Mouse (Mus musculus) midbrain, embryonic 16.5 days (tissue): ENCODE data around the gene Gng12. TPM values are rescaled to one million over a fixed set of nuclear protein-coding genes. Genes with fewer than 3 reads are reported as not detected.

ENCODE experiments used
- ATAC-seq: fragments of 200-750 bp; cut with Nextera tagmentation; 2 replicates; pipeline ENCODE4 v1.8.0; 2017; ENCODE audit warnings: moderate TSS enrichment
- H3K27ac ChIP-seq: fragments of 300-500 bp; sonication (generic); 2 replicates; pipeline ENCODE4 v1.5.1; 2014; ENCODE audit warnings: mild to moderate bottlenecking, low read length, mixed read lengths
- H3K27me3 ChIP-seq: fragments of 300-500 bp; sonication (generic); 2 replicates; pipeline ENCODE4 v1.6.1; 2014; ENCODE audit warnings: low read depth, low read length, mixed read lengths; ENCODE audit not compliant: control insufficient read depth, insufficient read depth
- H3K36me3 ChIP-seq: fragments of 300-500 bp; sonication (generic); 2 replicates; pipeline ENCODE4 v1.6.1; 2014; ENCODE audit warnings: mild to moderate bottlenecking, low read length, moderate library complexity, mixed read lengths; ENCODE audit not compliant: control insufficient read depth, insufficient read depth
- H3K4me1 ChIP-seq: fragments of 300-500 bp; sonication (generic); 2 replicates; pipeline ENCODE4 v1.6.1; 2014; ENCODE audit warnings: mild to moderate bottlenecking, low read length, mixed read lengths; ENCODE audit not compliant: control insufficient read depth, insufficient read depth
- H3K4me2 ChIP-seq: fragments of 300-500 bp; sonication (generic); 2 replicates; pipeline ENCODE4 v1.6.1; 2014; ENCODE audit warnings: mild to moderate bottlenecking, low read length, mixed read lengths
- H3K4me3 ChIP-seq: fragments of 300-500 bp; sonication (generic); 2 replicates; pipeline ENCODE4 v1.5.1; 2014; ENCODE audit warnings: low read depth, mild to moderate bottlenecking, low read length, moderate library complexity, mixed read lengths
- H3K9ac ChIP-seq: fragments of 300-500 bp; sonication (generic); 2 replicates; pipeline ENCODE4 v1.6.1; 2014; ENCODE audit warnings: low read depth, low read length, mixed read lengths
- H3K9me3 ChIP-seq: fragments of 300-500 bp; sonication (generic); replicated peaks from 2 replicates; pipeline ENCODE4 v1.6.1; 2014; ENCODE audit warnings: mild to moderate bottlenecking, low read length, mixed read lengths; ENCODE audit not compliant: control insufficient read depth, poor library complexity, severe bottlenecking
- WGBS: fragments of 180-500 bp; shearing (Covaris S2); extraction: QIAGEN DNeasy Blood & Tissue Kit; methylation state at CpG from one replicate; pipeline ENCODE4 v1.1.7; 2014; 5-methylcytosine and 5-hydroxymethylcytosine counted together
- polyA plus RNA-seq: library from polyadenylated mRNA; unstranded; fragments of >200 nt; fragmentation: Nextera tagmentation; extraction: Ambion mirVana; gene quantifications from 2 replicates; pipeline ENCODE4 v1.2.1, GENCODE M21; 2015

Gng12 gene
- polyA plus RNA-seq, 1 experiment from 2014 or later: 43.1 TPM

DNA sequence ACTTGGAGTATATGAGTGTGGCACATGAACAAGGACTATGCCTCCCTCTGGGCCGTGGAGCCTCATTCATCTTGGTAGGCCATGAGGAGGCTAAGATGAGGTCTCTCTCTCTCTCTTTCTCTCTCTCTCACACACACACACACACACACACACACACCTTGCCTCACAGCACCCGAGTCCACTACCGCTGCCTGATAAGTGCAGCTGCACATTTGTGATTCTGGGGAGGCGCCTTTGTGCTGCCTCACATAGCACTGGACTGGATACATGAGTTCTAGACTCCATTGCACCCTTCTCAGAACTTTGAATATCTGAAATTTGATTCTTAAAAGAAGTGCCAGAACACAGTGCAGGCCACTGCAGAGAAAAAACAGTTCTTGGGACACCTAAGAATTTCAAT, 79.3 kb downstream of the Gng12 start:
- Histone ChIP-seq H3K4me3 (no peak overlapping the region), H3K27ac (no peak overlapping the region), H3K4me2 (no peak overlapping the region), H3K36me3 (no peaks in the 10 kb centered on the region), H3K27me3 (no peaks in the 10 kb centered on the region), H3K4me1 (no peaks in the 10 kb centered on the region), H3K9ac (no peak overlapping the region), H3K9me3 (no peaks in the 10 kb centered on the region)
- WGBS: 96% methylated on average over 4 of the region's 4 CpGs
- ATAC-seq: no peak

DNA sequence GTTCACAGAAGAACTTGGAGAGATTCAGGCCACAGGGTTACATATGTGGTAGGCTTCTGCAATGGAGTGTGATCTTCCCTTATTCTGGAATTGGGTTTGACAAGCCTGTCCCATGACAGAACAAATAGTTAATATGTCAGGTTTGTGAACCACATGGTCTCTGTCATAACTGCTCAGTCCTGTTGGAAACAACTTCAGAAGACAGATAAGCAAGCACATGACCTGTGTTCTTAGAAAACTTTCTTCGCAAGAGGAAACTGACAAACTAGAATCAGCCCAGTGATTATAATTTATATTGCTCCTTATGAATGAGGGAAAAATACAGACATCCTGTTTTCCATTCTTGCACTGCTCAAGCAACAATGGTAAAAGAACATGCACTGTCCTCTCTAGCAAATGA, 83.0 kb downstream of the Gng12 start:
- no peak overlapping the region for H3K4me2 ChIP-seq
- H3K36me3 ChIP-seq: no peaks in the 10 kb centered on the region
- H3K27ac ChIP-seq: no peak overlapping the region
- 100% methylated on average over 1 of the region's 1 CpGs for WGBS
- H3K27me3 ChIP-seq: no peaks in the 10 kb centered on the region
- no peaks in the 10 kb centered on the region for H3K4me1 ChIP-seq
- no peak for ATAC-seq
- no peak overlapping the region for H3K4me3 ChIP-seq
- no peak overlapping the region for H3K9ac ChIP-seq
- H3K9me3 ChIP-seq: no peaks in the 10 kb centered on the region

DNA sequence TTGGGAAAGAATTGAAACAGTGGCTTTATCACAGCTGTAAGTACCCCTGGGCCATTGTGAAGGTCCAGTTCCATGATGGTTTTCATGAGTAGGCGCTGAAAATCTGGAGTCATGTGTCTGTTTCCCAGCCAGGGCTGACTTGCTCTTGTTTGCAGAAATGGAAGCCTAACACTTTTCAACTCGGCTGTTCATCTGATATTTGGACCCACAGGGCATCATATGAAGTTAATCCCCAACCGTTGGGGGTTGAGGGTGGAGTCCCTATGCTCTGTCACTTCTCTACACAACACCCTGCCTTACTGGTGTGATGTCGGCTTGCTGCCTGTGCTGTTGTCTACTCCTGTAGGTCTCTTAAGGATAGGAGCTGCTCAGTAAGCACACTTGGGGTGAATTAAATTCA, 83.8 kb downstream of the Gng12 start:
- H3K4me3 ChIP-seq: no peak overlapping the region
- ATAC-seq: no peak
- no peaks in the 10 kb centered on the region for H3K4me1 ChIP-seq
- no peaks in the 10 kb centered on the region for H3K27me3 ChIP-seq
- H3K9me3 ChIP-seq: no peaks in the 10 kb centered on the region
- 83% methylated on average over 4 of the region's 4 CpGs for WGBS
- no peak overlapping the region for H3K27ac ChIP-seq
- no peak overlapping the region for H3K9ac ChIP-seq
- H3K36me3 ChIP-seq: no peaks in the 10 kb centered on the region
- no peak overlapping the region for H3K4me2 ChIP-seq

DNA sequence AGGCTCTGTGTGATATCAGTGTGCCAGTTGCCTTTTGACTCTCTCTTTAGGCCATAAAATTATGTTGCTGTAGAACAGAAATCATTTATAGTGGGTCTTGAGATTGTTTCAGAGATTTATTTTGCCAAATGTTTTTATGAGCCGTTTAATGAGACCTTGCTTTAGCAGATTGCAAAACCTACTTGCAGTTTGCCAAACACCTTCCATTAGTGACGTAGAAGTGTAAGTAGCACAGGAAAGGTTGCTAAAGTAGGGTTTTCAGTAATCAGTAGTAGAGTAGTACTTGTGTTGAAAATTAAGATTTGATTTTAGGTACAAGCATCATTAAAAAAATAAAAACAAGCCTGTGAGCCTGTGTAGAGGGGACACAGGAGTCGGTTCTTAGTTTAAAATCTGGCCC, 85.2 kb downstream of the Gng12 start:
- ATAC-seq: no peak
- H3K36me3 ChIP-seq: no peaks in the 10 kb centered on the region
- H3K27me3 ChIP-seq: no peaks in the 10 kb centered on the region
- H3K4me1 ChIP-seq: no peaks in the 10 kb centered on the region
- no peak overlapping the region for H3K4me2 ChIP-seq
- 95% methylated on average over 3 of the region's 3 CpGs for WGBS
- H3K9me3 ChIP-seq: no peaks in the 10 kb centered on the region
- no peak overlapping the region for H3K9ac ChIP-seq
- H3K27ac ChIP-seq: no peak overlapping the region
- H3K4me3 ChIP-seq: no peak overlapping the region

DNA sequence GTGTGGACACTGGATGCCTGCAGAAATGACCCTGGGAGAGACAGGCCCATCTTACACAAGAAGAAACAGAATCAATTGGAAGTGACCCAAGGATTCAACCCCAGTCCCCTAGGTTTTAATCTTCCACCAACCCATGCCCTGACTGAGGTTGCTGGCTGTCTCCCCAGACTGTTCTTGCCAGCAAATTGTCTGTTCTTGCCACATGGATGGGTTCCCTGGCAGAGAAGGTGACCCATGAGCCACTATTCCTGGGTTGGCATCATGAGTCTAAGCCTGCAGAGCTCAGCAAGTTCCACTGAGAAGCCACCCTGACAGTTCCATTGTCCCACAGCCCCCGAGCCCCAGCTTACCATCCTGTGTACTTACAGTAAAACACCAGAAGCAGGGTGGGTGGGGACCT, 85.7 kb downstream of the Gng12 start:
- no peaks in the 10 kb centered on the region for H3K4me1 ChIP-seq
- no peak overlapping the region for H3K4me3 ChIP-seq
- no peak for ATAC-seq
- WGBS: 92% methylated on average over 1 of the region's 1 CpGs
- no peaks in the 10 kb centered on the region for H3K9me3 ChIP-seq
- no peak overlapping the region for H3K4me2 ChIP-seq
- no peak overlapping the region for H3K9ac ChIP-seq
- H3K36me3 ChIP-seq: no peaks in the 10 kb centered on the region
- no peak overlapping the region for H3K27ac ChIP-seq
- no peaks in the 10 kb centered on the region for H3K27me3 ChIP-seq

DNA sequence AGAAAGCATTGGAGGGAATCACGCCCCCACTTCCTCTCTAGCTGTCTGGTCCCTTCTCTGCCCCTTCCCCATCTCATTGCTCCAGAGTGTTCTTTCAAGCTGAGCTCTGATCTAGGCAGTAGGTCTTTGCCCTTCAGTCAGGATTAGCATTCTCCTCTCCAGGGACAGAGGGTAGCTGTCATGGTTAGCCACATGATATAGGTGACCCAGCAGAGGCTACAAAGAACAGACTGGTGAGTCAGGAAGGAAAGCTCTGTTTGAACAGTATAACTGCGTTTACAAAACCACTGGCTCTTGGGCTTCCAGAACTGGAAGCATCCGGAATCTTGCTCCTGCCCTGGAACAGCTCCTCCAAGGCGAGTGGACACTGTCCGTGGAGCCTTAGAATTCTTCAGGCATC, 87.9 kb downstream of the Gng12 start:
- Histone ChIP-seq H3K9me3 (no peaks in the 10 kb centered on the region), H3K36me3 (no peaks in the 10 kb centered on the region), H3K4me1 (no peaks in the 10 kb centered on the region), H3K27me3 (no peaks in the 10 kb centered on the region), H3K9ac (no peak overlapping the region), H3K27ac (no peak overlapping the region), H3K4me3 (no peak overlapping the region), H3K4me2 (no peak overlapping the region)
- ATAC-seq: no peak
- 83% methylated on average over 5 of the region's 5 CpGs for WGBS

DNA sequence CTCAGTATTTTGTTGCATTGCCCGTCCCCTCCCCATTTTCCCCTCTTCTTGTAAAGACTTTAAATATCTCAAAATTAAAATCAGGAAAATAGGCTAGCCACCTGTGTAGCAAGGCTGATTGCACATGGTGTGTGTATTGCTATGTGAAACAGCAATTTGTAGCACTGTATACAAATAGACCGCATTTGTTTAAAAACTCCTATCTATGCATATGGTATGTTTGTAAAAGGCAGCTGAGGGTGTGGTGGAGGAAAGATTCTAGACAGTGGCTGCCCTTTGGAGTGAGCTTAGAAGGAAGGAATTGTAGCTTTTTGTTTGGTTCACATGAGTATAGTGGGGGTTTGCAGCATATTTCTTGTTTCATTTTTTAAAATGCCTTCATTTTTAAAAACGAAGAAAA, 88.5 kb downstream of the Gng12 start:
- no peak overlapping the region for H3K9ac ChIP-seq
- ATAC-seq: no peak
- H3K9me3 ChIP-seq: no peaks in the 10 kb centered on the region
- H3K27ac ChIP-seq: no peak overlapping the region
- 91% methylated on average over 3 of the region's 3 CpGs for WGBS
- no peaks in the 10 kb centered on the region for H3K36me3 ChIP-seq
- no peaks in the 10 kb centered on the region for H3K27me3 ChIP-seq
- H3K4me2 ChIP-seq: no peak overlapping the region
- no peak overlapping the region for H3K4me3 ChIP-seq
- no peaks in the 10 kb centered on the region for H3K4me1 ChIP-seq

DNA sequence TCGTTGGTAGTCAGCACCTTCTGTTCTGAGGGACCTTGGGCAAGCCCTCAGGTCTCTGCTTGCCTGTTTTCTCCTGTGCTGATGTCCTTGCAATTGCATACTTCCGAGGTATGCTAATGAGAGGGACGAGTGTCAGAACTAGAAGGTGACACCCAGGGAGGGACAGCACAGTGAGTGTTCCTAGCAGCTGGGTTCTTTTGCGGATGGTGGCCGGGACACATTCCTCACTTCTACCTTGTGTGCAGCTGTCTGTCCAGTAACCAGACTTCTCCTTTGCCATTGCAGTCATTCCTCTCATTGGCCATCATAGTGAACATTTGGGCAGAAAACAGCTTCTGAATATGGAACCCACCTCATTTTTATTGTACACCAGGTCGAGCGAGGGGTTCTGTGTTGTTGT, 89.3 kb downstream of the Gng12 start:
- H3K4me2 ChIP-seq: no peak overlapping the region
- no peaks in the 10 kb centered on the region for H3K27me3 ChIP-seq
- WGBS: 81% methylated on average over 7 of the region's 7 CpGs
- no peaks in the 10 kb centered on the region for H3K4me1 ChIP-seq
- no peak overlapping the region for H3K4me3 ChIP-seq
- H3K9me3 ChIP-seq: no peaks in the 10 kb centered on the region
- H3K36me3 ChIP-seq: no peaks in the 10 kb centered on the region
- ATAC-seq: no peak
- H3K27ac ChIP-seq: no peak overlapping the region
- H3K9ac ChIP-seq: no peak overlapping the region

DNA sequence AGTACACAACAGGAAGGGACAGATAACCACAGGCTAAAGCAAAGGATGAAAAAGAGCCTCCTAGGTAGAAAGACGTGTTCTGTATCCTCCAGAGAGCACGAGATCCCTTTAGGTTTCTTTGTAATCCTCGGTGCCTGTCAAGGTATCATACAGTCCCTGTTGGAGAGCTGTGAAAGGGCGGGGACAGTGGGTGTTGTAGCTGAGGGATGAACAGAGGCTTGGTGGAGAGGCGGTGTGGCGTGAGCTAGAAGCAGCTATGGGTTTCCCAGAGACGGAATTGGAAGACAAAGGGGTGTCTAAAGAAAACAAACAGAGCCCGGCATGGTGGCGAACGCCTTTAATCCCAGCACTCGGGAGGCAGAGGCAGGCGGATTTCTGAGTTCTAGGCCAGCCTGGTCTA, 89.9 kb downstream of the Gng12 start:
- Histone ChIP-seq H3K36me3 (no peaks in the 10 kb centered on the region), H3K4me3 (no peak overlapping the region), H3K9me3 (no peaks in the 10 kb centered on the region), H3K27ac (no peak overlapping the region), H3K4me2 (no peak overlapping the region), H3K9ac (no peak overlapping the region), H3K4me1 (no peaks in the 10 kb centered on the region), H3K27me3 (no peaks in the 10 kb centered on the region)
- WGBS: 83% methylated on average over 12 of the region's 12 CpGs
- no peak for ATAC-seq

DNA sequence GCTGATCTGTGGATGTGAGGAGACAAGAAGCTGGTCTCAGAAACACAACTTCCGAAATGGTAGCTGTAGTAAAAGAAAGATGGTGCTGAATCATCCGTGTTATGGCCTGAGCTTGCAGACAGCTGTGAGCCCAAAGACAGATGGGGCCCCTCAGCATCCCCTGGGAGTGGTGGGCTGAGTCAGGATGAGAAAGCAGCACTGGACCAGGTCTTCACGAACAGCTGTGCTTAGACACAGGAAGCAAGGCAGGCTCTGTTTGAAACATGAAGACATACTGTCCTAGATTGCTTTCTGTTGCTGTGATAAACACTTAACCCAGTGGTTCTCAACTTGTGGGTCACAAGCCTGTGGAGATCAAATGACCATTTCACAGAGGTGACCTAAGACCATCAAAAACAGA, 91.4 kb downstream of the Gng12 start:
- no peaks in the 10 kb centered on the region for H3K4me1 ChIP-seq
- WGBS: 76% methylated on average over 3 of the region's 3 CpGs
- no peak for ATAC-seq

More for the DNA sequence above, 91.4 kb downstream of the Gng12 start:
- Histone ChIP-seq H3K9ac (no peak overlapping the region), H3K27ac (no peak overlapping the region), H3K4me2 (no peak overlapping the region), H3K4me3 (no peak overlapping the region), H3K9me3 (no peaks in the 10 kb centered on the region), H3K36me3 (no peaks in the 10 kb centered on the region), H3K27me3 (no peaks in the 10 kb centered on the region)
